Mouse (Mus musculus) embryo, embryonic 11 days (tissue): ENCODE measurements around the gene Rnf208.
A peak's percentile ranks its signal among the peaks of the same experiment; 100 is the strongest.
"Not testable (repeated sequence)": the region's sequence is repeated elsewhere in the genome, so short reads cannot be mapped to it uniquely, and the experiment has no call there.

Source experiments
- DNase-seq: peaks from one replicate; pipeline ENCODE4 v3.0.0-alpha.2; 2015

The Rnf208 gene

DNA sequence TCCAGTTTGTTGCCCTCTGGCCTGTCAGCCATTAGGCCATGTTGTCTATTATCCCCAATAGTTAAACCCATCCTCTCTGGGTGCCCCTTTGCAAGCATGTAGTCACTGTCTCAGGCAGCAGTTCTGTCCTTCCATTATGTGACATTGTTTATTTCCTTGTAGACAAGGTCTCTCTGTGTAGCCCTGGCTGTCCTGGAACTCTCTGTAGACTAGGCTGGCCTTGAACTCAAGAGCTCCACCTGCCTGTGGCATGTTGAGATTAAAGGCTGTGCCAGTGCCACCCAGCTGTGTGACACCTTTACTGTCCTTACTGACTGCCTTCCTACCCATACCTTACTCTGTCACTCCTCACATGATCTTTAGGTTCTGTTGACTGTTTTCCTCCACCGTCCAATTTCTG lies 10.3 kb downstream of the Rnf208 start:
- DNase-seq = no peak

DNA sequence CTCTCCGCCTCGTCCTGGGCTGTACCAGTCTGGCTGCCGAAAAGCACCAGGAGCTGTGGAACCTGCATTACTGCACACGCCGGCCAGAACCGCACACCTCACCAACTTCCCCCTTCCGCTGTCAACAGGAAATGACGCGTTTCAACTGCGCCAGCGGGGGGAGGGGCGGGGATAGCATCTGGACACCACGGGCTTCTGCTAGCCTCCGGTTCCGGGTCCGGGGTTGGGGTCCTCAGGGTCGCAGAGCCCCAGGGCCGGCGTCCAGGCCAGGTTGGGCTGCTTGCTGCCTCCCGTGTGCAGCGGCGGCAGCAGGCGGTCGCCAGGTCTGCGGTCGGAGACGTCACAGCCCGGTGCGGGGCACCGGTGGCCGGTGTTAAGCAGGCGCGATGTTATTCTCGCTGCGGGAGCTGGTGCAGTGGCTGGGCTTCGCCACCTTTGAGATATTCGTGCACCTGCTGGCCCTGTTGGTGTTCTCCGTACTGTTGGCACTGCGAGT lies 13.3 kb downstream of the Rnf208 start, which contains the start of gene Tmem203:
Tmem203 (plus strand) TSS at position 156 of the 496 bp plus-strand sequence.
- peak; percentile 94 for DNase-seq

DNA sequence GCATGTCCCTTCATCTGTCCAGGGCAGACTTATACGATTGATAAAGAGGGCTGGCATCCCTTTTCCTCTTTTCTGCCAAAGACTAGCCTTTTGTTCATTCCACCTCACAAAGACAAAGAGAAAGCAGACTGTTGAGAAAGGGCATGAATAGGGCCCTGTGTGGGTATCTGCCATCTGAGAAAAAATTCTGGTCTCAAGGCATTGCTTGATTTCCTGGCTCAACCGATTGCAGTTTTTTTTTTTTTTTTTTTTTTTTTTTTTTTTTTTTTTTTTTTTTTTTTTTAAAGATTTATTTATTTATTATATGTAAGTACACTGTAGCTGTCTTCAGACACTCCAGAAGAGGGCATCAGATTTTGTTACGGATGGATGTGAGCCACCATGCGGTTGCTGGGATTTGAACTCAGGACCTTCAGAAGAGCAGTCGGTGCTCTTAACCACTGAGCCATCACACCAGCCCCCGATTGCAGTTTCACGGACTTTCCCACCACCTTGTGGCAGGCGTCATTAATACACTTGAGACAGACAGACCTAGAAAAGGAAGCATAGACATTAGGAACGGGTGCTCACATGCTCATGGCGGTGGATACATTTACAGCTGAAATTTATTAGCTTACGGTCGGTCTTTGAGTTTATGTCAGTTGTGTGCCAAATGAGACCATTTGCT lies 14.5 kb downstream of the Rnf208 start:
- peak; percentile 30 for DNase-seq

GRCm38 (mm10) chr2:25257250-25257649 lies 15.2 kb downstream of the Rnf208 start:
- DNase-seq = not testable (repeated sequence)

GRCm38 (mm10) chr2:25258887-25259286 lies 16.8 kb downstream of the Rnf208 start:
- DNase-seq = no peak

- no peak for DNase-seq
Measured at GRCm38 (mm10) chr2:25261870-25262269, 19.8 kb downstream of the Rnf208 start.

DNA sequence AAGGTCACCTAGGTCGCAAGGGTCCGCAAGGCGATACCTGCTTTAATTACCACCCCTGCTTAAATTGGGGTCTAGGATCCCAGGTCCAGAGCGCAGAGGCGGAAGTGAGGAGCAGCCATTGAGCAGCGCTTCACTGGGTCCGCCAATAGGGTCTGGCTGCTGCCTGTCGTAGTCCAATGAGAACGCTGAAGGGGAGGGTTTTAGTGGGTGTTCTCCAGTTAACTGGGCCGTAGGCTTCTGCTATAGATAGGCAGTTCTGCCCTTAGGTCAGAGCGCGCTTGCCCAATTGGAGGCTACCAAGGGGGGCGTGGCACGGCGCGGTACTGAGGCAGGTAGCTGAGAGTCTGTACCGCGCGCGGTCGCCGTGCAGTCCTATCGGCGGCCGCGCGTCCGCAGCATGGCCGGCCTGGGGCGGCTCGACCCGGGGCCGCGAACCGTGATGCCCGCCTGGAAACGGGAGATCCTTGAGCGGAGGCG lies 20.3 kb downstream of the Rnf208 start, which contains the start of gene Tprn:
Tprn (plus strand) TSS at position 328 of the 477 bp plus-strand sequence.
- peak; percentile 97 for DNase-seq

- peak; percentile 57 for DNase-seq
Measured at GRCm38 (mm10) chr2:25262795-25263622, 21.0 kb downstream of the Rnf208 start.

DNA sequence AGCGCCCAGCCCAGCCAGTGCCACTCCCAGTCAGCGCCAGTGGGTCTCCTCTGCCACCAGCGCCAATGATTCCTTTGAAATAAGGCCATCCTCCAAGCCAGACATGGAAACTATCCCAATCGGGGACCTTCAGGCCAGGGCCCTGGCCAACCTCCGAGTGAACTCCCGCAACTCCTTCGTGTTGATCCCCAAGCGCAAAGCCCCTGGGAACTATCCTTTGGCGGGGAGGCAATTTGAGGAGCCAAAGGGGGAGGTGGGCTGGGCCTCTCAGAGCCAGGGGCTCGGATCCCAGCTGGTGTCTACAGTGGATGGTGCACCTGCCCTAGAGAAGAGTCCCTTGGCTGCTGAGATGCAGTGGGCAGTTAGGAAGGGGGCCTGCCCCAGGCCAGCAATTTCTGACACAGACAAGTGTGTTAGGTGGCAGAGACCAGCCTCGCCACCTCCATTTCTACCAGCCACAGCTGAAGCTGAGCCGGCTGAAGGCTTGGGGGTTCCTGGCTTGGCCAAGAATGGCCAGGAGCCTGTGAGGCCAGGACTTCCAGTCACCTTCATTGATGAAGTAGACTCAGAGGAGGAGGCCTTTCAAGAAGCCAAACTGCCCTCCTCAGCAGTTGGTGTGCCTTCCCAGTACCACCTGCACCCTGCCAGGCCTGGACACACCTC lies 21.7 kb downstream of the Rnf208 start:
- DNase-seq = no peak

DNA sequence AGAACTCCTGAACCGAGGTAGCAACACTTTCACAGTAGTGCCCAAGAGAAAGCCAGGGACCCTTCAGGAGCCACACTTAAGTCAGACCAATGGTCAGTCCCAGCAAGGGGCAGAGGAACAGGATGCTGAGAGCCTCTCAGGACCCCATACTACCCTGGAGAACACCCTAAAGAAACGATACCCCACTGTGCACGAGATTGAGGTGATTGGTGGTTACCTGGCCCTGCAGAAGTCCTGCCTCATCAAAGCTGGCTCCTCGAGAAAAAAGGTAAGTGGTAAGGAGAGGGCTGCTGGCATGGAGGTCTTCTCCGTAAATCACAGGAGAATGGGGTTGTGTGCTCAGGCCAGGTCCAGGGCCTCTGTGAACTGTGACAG lies 22.2 kb downstream of the Rnf208 start:
- DNase-seq = no peak

GRCm38 (mm10) chr2:25264851-25265250 lies 22.8 kb downstream of the Rnf208 start:
- DNase-seq = no peak

DNA sequence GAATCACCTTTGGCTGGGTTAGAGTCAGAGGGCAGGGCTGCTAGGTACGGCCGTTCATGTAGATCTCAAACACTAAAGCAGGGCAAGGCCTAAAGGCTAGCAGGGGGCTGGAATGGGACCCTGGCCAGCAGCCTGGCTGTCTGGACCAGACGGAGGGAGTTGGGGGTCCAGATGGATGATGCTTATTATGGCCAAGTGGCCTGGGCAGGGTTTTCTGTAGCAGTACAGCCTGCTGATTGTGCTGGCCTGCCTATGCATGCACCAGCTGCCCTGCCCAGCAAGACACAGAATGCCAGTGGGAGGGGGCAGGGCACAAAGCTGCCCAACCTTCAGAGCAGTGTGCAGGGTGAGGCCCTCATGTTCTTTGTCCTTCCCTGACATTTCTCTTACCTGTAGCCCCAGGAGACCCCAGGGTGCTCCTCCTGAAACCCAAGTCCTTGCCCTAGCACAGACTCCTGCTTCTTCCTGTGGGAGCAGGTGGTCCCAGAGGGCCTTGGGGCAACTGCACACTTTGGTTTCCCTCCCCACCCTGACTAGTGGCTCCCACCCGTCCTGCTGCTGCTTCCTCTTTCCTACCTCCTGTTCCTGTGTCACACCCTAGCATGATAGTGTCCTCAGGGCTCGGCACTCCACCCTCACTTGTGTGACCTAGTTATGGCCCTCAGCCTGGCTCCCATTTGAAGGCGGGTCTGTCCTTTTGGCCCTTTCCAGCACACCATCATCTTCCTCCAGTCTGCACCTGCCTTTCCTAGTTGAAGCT lies 24.0 kb downstream of the Rnf208 start:
- DNase-seq = no peak

GRCm38 (mm10) chr2:25266720-25267119 lies 24.7 kb downstream of the Rnf208 start:
- DNase-seq = no peak

DNA sequence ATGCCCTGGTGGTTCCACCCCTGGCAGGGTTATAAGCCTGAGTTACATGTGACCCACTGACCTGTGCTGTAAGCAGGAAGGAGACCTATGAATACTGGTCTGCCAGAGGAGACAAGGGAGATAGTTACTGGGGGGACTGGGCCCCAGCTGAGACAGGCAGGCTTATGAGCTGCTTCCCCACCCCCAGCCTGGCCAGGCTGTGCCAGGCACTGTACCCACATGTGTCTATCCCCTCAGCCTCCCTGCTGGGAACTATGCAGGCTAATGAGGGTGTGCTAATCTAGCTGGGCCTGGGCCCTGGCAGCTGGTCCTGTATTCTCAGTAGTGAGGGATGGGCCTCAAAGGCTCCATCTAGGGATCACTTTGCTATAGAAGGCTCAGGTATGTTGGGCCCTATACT lies 25.2 kb downstream of the Rnf208 start:
- DNase-seq = no peak

DNA sequence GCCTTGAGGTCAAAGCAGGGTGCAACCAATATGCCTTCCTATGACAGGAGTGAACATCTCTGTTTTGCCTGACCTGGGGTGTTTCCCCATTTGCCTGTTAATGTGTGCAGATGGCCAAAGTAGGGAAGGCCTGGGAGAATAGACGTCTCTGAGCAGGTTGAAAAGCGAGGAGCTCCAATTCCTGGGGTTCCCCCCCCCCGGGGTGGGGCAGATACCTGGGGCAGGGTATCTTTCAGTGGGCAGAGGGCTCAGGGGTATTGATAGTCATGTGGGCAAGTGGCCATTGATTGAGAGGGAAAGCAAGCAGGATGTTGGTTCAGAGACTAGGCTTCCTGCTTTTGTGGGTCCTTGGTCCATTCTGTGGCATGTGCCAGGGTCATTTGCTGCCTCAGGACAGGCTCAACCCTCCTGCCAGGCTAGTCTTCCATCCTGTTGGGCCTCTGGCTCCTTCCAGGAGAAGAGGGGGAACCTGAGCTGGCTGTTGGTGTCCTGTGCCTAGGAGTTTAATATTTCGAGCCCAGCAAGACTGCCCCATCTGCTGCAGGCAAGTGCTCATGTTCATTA lies 25.8 kb downstream of the Rnf208 start:
- no peak for DNase-seq

GRCm38 (mm10) chr2:25271827-25272511 lies 29.9 kb downstream of the Rnf208 start, which contains the start of the genes Ssna1 and Anapc2:
Ssna1 (minus strand) TSS chr2:25272438.
Anapc2 (plus strand) TSS chr2:25272478.
- DNase-seq = peak; percentile 99

DNA sequence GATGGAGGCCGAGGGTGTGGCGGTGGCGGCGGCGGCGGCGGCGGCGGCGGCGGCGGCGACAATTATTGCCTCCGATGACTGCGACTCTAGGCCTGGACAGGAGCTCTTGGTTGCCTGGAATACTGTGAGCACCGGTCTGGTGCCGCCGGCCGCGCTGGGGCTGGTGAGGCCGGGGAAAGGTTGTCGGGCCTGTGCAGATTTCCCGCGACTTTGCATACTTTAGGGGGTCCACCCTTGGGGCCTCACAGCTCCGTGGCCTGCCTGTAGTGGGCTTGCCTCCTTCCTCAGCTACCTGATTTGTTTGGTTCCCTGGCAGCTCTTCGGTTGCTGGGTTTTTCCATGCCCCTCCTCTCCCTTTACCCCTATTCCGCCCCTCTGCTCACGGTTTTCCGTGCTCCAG lies 30.5 kb downstream of the Rnf208 start:
- no peak for DNase-seq

DNA sequence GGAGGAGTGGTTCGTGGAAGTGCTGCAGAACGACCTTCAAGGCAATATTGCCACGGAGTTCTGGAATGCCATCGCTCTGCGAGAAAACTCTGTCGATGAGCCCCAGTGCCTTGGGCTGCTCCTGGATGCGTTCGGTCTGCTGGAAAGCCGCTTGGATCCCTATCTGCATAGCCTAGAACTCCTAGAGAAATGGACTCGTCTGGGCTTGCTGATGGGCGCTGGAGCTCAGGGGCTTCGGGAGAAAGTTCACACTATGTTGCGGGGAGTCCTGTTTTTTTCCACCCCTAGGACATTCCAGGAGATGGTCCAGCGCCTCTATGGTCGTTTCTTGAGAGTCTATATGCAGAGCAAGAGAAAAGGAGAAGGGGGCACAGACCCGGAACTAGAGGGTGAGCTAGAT lies 31.0 kb downstream of the Rnf208 start:
- DNase-seq = no peak

GRCm38 (mm10) chr2:25278928-25279882 lies 37.1 kb downstream of the Rnf208 start:
- DNase-seq = peak; percentile 86

DNA sequence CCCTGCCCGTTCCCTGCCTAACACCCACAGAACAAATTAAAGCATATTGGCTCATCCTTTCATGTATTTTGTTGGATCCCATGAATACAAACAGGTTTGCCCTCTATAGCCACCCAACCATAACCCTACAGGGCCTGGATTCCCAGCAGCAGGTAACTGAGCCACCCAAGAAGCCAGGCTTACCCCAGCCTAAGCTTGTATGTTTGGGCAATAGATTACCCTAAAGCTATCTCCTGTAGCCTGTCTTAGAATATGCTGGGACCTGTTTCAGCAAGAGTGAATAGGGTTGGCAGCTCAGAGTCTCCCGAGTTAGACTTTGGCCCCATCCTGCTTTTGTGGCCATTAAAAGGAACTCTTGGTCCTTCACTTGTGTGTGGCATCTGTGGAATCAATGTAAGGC lies 43.5 kb downstream of the Rnf208 start:
- no peak for DNase-seq
